Mouse (Mus musculus) thymus, postnatal 10 days (tissue): Measurements from ENCODE around the gene Snx20.
"Not testable (repeated sequence)": the region's sequence is repeated elsewhere in the genome, so short reads cannot be mapped to it uniquely, and the experiment has no call there.

ENCODE experiments used
- DNase-seq, 2 experiments: peaks; one replicate each; pipeline ENCODE4 v3.0.0; 2021; ENCODE audit warnings: low spot score in 2 of 2

Snx20 gene

GRCm38 (mm10) chr8:88635474-88636397 is at the start of gene Snx20:
Snx20 (minus strand) TSS chr8:88636128.
- DNase-seq: peak; percentile 45 to 52

GRCm38 (mm10) chr8:88683656-88684289 is 47.8 kb upstream of the Snx20 start:
- no peak for DNase-seq

GRCm38 (mm10) chr8:88681046-88681445 is 45.1 kb upstream of the Snx20 start:
- no peak for DNase-seq

- DNase-seq: no peak
Observed at GRCm38 (mm10) chr8:88680566-88680965, 44.6 kb upstream of the Snx20 start.

GRCm38 (mm10) chr8:88677071-88677470 is 41.1 kb upstream of the Snx20 start:
- DNase-seq: no peak

- DNase-seq: no peak
Observed at GRCm38 (mm10) chr8:88675372-88676165, 39.6 kb upstream of the Snx20 start.

- no peak for DNase-seq
Observed at GRCm38 (mm10) chr8:88673859-88674258, 37.9 kb upstream of the Snx20 start.

GRCm38 (mm10) chr8:88671575-88671974 is 35.6 kb upstream of the Snx20 start:
- DNase-seq: no peak

GRCm38 (mm10) chr8:88670782-88671181 is 34.9 kb upstream of the Snx20 start:
- peak in 1 of 2 experiments; percentile 38 for DNase-seq

GRCm38 (mm10) chr8:88668400-88669086 is 32.6 kb upstream of the Snx20 start:
- DNase-seq: peak in 1 of 2 experiments; percentile 39

GRCm38 (mm10) chr8:88666435-88666834 is 30.5 kb upstream of the Snx20 start:
- DNase-seq: no peak

- no peak for DNase-seq
Observed at GRCm38 (mm10) chr8:88664947-88665346, 29.0 kb upstream of the Snx20 start.

- DNase-seq: no peak
Observed at GRCm38 (mm10) chr8:88664121-88664520, 28.2 kb upstream of the Snx20 start.

- no peak for DNase-seq
Observed at GRCm38 (mm10) chr8:88662401-88662821, 26.5 kb upstream of the Snx20 start.

- no peak for DNase-seq
Observed at GRCm38 (mm10) chr8:88659873-88660272, 23.9 kb upstream of the Snx20 start.

- no peak for DNase-seq
Observed at GRCm38 (mm10) chr8:88655334-88655733, 19.4 kb upstream of the Snx20 start.

- DNase-seq: not testable (repeated sequence)
Observed at GRCm38 (mm10) chr8:88651122-88651521, 15.2 kb upstream of the Snx20 start.

GRCm38 (mm10) chr8:88650016-88650708 is 14.2 kb upstream of the Snx20 start:
- no peak for DNase-seq

- DNase-seq: no peak
Observed at GRCm38 (mm10) chr8:88648322-88648721, 12.4 kb upstream of the Snx20 start.

GRCm38 (mm10) chr8:88646837-88647778 is 11.2 kb upstream of the Snx20 start, which contains the start of gene Nod2:
Nod2 (plus strand) TSS chr8:88647315.
- peak; percentile 53 to 60 for DNase-seq
